ENCODE assay signal across 8 mouse cellular contexts in the genomic region with DNA sequence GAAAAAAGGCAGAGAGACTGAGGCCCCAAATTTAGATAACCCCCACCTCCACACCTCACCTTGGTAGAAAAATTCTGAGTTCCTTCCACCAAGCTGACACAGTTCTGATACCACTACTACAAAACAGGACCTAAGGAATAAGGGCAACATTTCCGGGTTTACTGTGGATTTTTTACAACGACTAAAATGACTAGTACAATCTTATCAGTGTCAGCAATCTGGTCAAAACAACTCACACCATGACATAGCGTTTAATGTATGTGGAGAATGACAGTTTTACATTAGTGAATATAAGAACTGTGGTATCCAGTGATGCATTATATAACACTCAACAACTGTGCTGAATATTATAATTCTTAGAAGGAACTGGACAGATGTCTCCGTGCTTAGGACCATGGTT. TPM values are rescaled to one million over a fixed set of nuclear protein-coding genes. Genes with fewer than 3 reads are reported as not detected.
DNase-seq lines count a peak whose midpoint lies in the region; ATAC-seq and TF ChIP-seq lines count a peak whose summit lies in the region.

No protein-coding gene starts in this region.

- ATAC-seq in lung, embryonic 14.5 days (ENCODE audit: insufficient read depth) = no peak
- ATAC-seq in embryonic facial prominence, embryonic 13.5 days (ENCODE audit: insufficient number of reproducible peaks, insufficient read depth, low FRiP score, low TSS enrichment, low read depth) = no peak
- ATAC-seq in limb, embryonic 13.5 days (ENCODE audit: low FRiP score, low read depth) = no peak
- no peak for ATAC-seq in neural tube, embryonic 13.5 days (ENCODE audit: low read depth)

- no peak for TF ChIP-seq CTCF in lung, embryonic 14.5 days (IDR thresholded peaks at IDR 0.05; ENCODE audit: low read depth)
- TF ChIP-seq CTCF in lung, adult 2 months (IDR thresholded peaks at IDR 0.05; ENCODE audit: insufficient read depth, low read length) = no peak

- no peaks in the 10 kb centered on the region for H3K27me3 ChIP-seq in lung, embryonic 14.5 days (ENCODE audit: insufficient read depth, low read length)
- no peaks in the 10 kb centered on the region for H3K27me3 ChIP-seq in embryonic facial prominence, embryonic 13.5 days
- H3K27me3 ChIP-seq in limb, embryonic 13.5 days = no peaks in the 10 kb centered on the region
- H3K27me3 ChIP-seq in neural tube, embryonic 13.5 days = no peaks in the 10 kb centered on the region

- H3K9ac ChIP-seq in lung, embryonic 14.5 days = no peak overlapping the region
- H3K9ac ChIP-seq in embryonic facial prominence, embryonic 13.5 days = no peak overlapping the region
- no peak overlapping the region for H3K9ac ChIP-seq in limb, embryonic 13.5 days
- peak overlapping the region; percentile 64; the same call in 1 of the 2 replicates for H3K9ac ChIP-seq in neural tube, embryonic 13.5 days

- no peak for TF ChIP-seq POLR2A in lung, adult 2 months (IDR thresholded peaks at IDR 0.05; ENCODE audit: borderline replicate concordance, extremely low read depth, low read depth, low read length)

- no peak for DNase-seq in lung, embryonic 14.5 days
- no peak for DNase-seq in lung, adult 2 months
- no peak for DNase-seq in embryo, embryonic 11 days
- no peak for DNase-seq in spleen, postnatal 36 days (ENCODE audit: low spot score in 2 of 2)
- no peak for DNase-seq in Muller cell, postnatal 12 days (ENCODE audit: inconsistent ontology term)

- H3K36me3 ChIP-seq in lung, embryonic 14.5 days (ENCODE audit: insufficient read depth) = no peaks in the 10 kb centered on the region
- no peaks in the 10 kb centered on the region for H3K36me3 ChIP-seq in embryonic facial prominence, embryonic 13.5 days
- H3K36me3 ChIP-seq in limb, embryonic 13.5 days = no peaks in the 10 kb centered on the region
- no peaks in the 10 kb centered on the region for H3K36me3 ChIP-seq in neural tube, embryonic 13.5 days

- H3K9me3 ChIP-seq in lung, embryonic 14.5 days (ENCODE audit: low read depth, low read length) = no peaks in the 10 kb centered on the region
- H3K9me3 ChIP-seq in embryonic facial prominence, embryonic 13.5 days = no peaks in the 10 kb centered on the region
- H3K9me3 ChIP-seq in limb, embryonic 13.5 days = no peaks in the 10 kb centered on the region
- H3K9me3 ChIP-seq in neural tube, embryonic 13.5 days = no peaks in the 10 kb centered on the region

- H3K27ac ChIP-seq in lung, embryonic 14.5 days (ENCODE audit: low read depth) = no peak overlapping the region
- H3K27ac ChIP-seq in embryonic facial prominence, embryonic 13.5 days = no peak overlapping the region
- no peak overlapping the region; the same call in 1 of the 2 replicates for H3K27ac ChIP-seq in limb, embryonic 13.5 days
- peak overlapping the region; percentile 76; the same call in 1 of the 2 replicates for H3K27ac ChIP-seq in neural tube, embryonic 13.5 days (replicated peaks)

- H3K4me3 ChIP-seq in lung, embryonic 14.5 days (ENCODE audit: low read depth, low read length) = no peak overlapping the region
- H3K4me3 ChIP-seq in lung, adult 2 months (replicated peaks; ENCODE audit: extremely low read depth, low read depth, low read length) = no peak overlapping the region
- no peak overlapping the region for H3K4me3 ChIP-seq in embryonic facial prominence, embryonic 13.5 days
- no peak overlapping the region for H3K4me3 ChIP-seq in limb, embryonic 13.5 days
- peak overlapping the region; percentile 87; the same call in 1 of the 2 replicates for H3K4me3 ChIP-seq in neural tube, embryonic 13.5 days

- WGBS in lung, embryonic 14.5 days = 69% methylated on average over 4 of the region's 4 CpGs
- 59% methylated on average over 4 of the region's 4 CpGs for WGBS in lung, adult 2 months
- WGBS in embryonic facial prominence, embryonic 13.5 days = 75% methylated on average over 4 of the region's 4 CpGs
- 83% methylated on average over 4 of the region's 4 CpGs for WGBS in limb, embryonic 13.5 days
- WGBS in neural tube, embryonic 13.5 days = 86% methylated on average over 4 of the region's 4 CpGs

- H3K4me2 ChIP-seq in lung, embryonic 14.5 days = peak overlapping the region; percentile 94
- H3K4me2 ChIP-seq in embryonic facial prominence, embryonic 13.5 days = peak overlapping the region; percentile 94
- H3K4me2 ChIP-seq in limb, embryonic 13.5 days (replicated peaks) = peak overlapping the region; percentile 96
- H3K4me2 ChIP-seq in neural tube, embryonic 13.5 days = peak overlapping the region; percentile 99

- peaks cover 8% of the 10 kb centered on the region; the same call in 1 of the 2 replicates for H3K4me1 ChIP-seq in lung, embryonic 14.5 days (ENCODE audit: insufficient read depth)
- H3K4me1 ChIP-seq in lung, adult 2 months (ENCODE audit: control insufficient read depth, insufficient read depth, low read length) = no peaks in the 10 kb centered on the region
- H3K4me1 ChIP-seq in embryonic facial prominence, embryonic 13.5 days = peaks cover 18% of the 10 kb centered on the region
- H3K4me1 ChIP-seq in limb, embryonic 13.5 days = peaks cover 21% of the 10 kb centered on the region
- peaks cover 23% of the 10 kb centered on the region for H3K4me1 ChIP-seq in neural tube, embryonic 13.5 days (replicated peaks)

RNA-seq across cellular contexts. Expression of gene Lin54, which starts 0.8 kb away (rescaled TPM):
- 18.0 and 18.5 TPM in 2 replicates for polyA plus RNA-seq in lung, embryonic 14.5 days (2014; fragmentation: Nextera tagmentation; extraction: Ambion mirVana)
- 4.5 and 5.2 TPM in 2 replicates for polyA plus RNA-seq in lung, adult 2 months (2012; rRNA removed)
- 11.0 and 11.5 TPM in 2 replicates for polyA plus RNA-seq in embryonic facial prominence, embryonic 13.5 days (2015; fragmentation: Nextera tagmentation; extraction: Ambion mirVana)
- polyA plus RNA-seq in limb, embryonic 13.5 days (2015; fragmentation: Nextera tagmentation; extraction: Ambion mirVana) = 11.0 and 13.4 TPM in 2 replicates
- 6.7 and 8.4 TPM in 2 replicates for polyA plus RNA-seq in neural tube, embryonic 13.5 days (2015; fragmentation: Nextera tagmentation; extraction: Ambion mirVana)

RNA-seq across cellular contexts. Expression of gene Cops4, which starts 16.8 kb away (rescaled TPM):
- polyA plus RNA-seq in lung, embryonic 14.5 days (2014; fragmentation: Nextera tagmentation; extraction: Ambion mirVana) = 202 and 209 TPM in 2 replicates
- polyA plus RNA-seq in lung, adult 2 months (2012; rRNA removed) = 14.2 and 20.9 TPM in 2 replicates
- 210 TPM in 2 replicates for polyA plus RNA-seq in embryonic facial prominence, embryonic 13.5 days (2015; fragmentation: Nextera tagmentation; extraction: Ambion mirVana)
- 225 and 235 TPM in 2 replicates for polyA plus RNA-seq in limb, embryonic 13.5 days (2015; fragmentation: Nextera tagmentation; extraction: Ambion mirVana)
- 195 TPM in 2 replicates for polyA plus RNA-seq in neural tube, embryonic 13.5 days (2015; fragmentation: Nextera tagmentation; extraction: Ambion mirVana)
